Mouse (Mus musculus) G1E (cell line): Measurements from ENCODE around the gene Cnot4.

Experiments used
- CTCF ChIP-seq: IDR thresholded peaks from 2 replicates; pipeline ENCODE4 v1.5.1; 2012; ENCODE audit warnings: low read depth, low read length, inconsistent platforms, mixed read lengths
- GATA2 ChIP-seq: IDR thresholded peaks from 2 replicates; pipeline ENCODE4 v1.6.1; 2012; ENCODE audit warnings: low read depth, low read length, inconsistent platforms, borderline replicate concordance

DNA sequence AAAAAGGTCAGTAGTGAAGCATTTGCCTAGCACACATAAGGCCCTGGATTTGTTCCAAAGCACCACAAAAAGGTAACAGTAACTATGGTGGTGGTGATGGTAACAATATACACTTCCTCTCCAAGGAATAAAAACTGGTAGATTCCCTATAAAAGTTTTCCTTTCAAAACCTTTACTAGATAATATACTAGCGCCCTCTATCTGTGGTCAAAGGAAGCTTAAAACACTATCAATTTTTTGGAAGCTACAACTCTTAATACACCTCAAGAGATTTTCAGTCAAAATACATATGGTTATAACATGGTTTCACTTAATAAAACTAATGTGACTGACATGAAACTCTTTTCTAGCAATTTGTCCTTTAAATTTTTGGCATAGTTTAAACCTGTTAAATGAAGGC lies 71.1 kb downstream of the Cnot4 start:
- no peak for TF ChIP-seq CTCF
- no peak for TF ChIP-seq GATA2
